Mouse (Mus musculus) thymus, adult 2 months (tissue): Measurements from ENCODE around the gene Clcf1.

ENCODE experiments used
- CTCF ChIP-seq: fragments of 200-500 bp; IDR thresholded peaks from 2 replicates; pipeline ENCODE4 v1.5.1; 2012; ENCODE audit warnings: mild to moderate bottlenecking, control low read depth, low read length, moderate library complexity, borderline replicate concordance; ENCODE audit not compliant: control insufficient read depth, poor library complexity, insufficient read depth; ENCODE audit errors: extremely low read depth
- POLR2A ChIP-seq: fragments of 200-500 bp; IDR thresholded peaks from 2 replicates; pipeline ENCODE4 v1.6.1; 2012; ENCODE audit warnings: mild to moderate bottlenecking, low read length, control low read depth, moderate library complexity; ENCODE audit not compliant: control insufficient read depth, poor library complexity, insufficient read depth; ENCODE audit errors: extremely low read depth

GRCm38 (mm10) chr19:4216041-4216685 is 2.1 kb downstream of the Clcf1 start:
- TF ChIP-seq CTCF: no peak
- TF ChIP-seq POLR2A: no peak
